Mouse (Mus musculus): ENCODE data around the gene Rabgap1. TPM values are rescaled to one million over a fixed set of nuclear protein-coding genes. Genes with fewer than 3 reads are reported as not detected.

Rabgap1 gene
- 54.8 and 69.1 TPM in 2 replicates for polyA plus RNA-seq (2014; fragmentation: Nextera tagmentation; extraction: Ambion mirVana)

- Histone ChIP-seq H3K27ac (ENCODE audit: low read depth, low read length) (peak within 1 kb of the TSS; percentile 90), H3K9ac (ENCODE audit: low read depth, low read length) (peak within 1 kb of the TSS; percentile 92), H3K4me3 (ENCODE audit: low read length) (peak within 1 kb of the TSS; percentile 95), H3K4me2 (replicated peaks; ENCODE audit: low read depth, low read length) (peak within 1 kb of the TSS; percentile 76), H3K27me3 (ENCODE audit: control insufficient read depth, insufficient read depth, low read length) (no peaks in the 10 kb centered on the region), H3K36me3 (ENCODE audit: control insufficient read depth, insufficient read depth, low read length) (no peaks in the 10 kb centered on the region; the same call in 1 of the 2 replicates), H3K9me3 (ENCODE audit: control insufficient read depth, low read length) (no peaks in the 10 kb centered on the region), H3K4me1 (ENCODE audit: control insufficient read depth, insufficient read depth, low read length) (peaks cover 12% of the 10 kb centered on the region; the same call in 1 of the 2 replicates)
- under 1% methylated on average over 49 of the region's 51 CpGs for WGBS
- ATAC-seq (ENCODE audit: low FRiP score, low TSS enrichment): peak; percentile 100
Measured at GRCm38 (mm10) chr2:37442611-37443591, at the start of gene Rabgap1, which contains the start of the genes Zbtb26 and Zbtb6. Rabgap1 (plus strand) TSS chr2:37443279. Zbtb26 (minus strand) TSS chr2:37443135. Zbtb6 (minus strand) TSS chr2:37443171.

- H3K27ac ChIP-seq (ENCODE audit: low read depth, low read length): no peak overlapping the region
- no peak for ATAC-seq (ENCODE audit: low FRiP score, low TSS enrichment)
- peaks cover 39% of the 10 kb centered on the region for H3K36me3 ChIP-seq (ENCODE audit: control insufficient read depth, insufficient read depth, low read length)
- H3K9ac ChIP-seq (ENCODE audit: low read depth, low read length): no peak overlapping the region
- H3K27me3 ChIP-seq (ENCODE audit: control insufficient read depth, insufficient read depth, low read length): no peaks in the 10 kb centered on the region
- H3K9me3 ChIP-seq (ENCODE audit: control insufficient read depth, low read length): no peaks in the 10 kb centered on the region
- H3K4me1 ChIP-seq (ENCODE audit: control insufficient read depth, insufficient read depth, low read length): no peaks in the 10 kb centered on the region
- 77% methylated on average over 1 of the region's 1 CpGs for WGBS
- no peak overlapping the region for H3K4me3 ChIP-seq (ENCODE audit: low read length)
- H3K4me2 ChIP-seq (replicated peaks; ENCODE audit: low read depth, low read length): no peak overlapping the region
Measured at GRCm38 (mm10) chr2:37395539-37395938, 47.5 kb upstream of the Rabgap1 start.

GRCm38 (mm10) chr2:37421903-37422302, 21.2 kb upstream of the Rabgap1 start:
- Histone ChIP-seq H3K9me3 (ENCODE audit: control insufficient read depth, low read length) (no peaks in the 10 kb centered on the region), H3K4me2 (replicated peaks; ENCODE audit: low read depth, low read length) (peak overlapping the region; percentile 81), H3K27ac (ENCODE audit: low read depth, low read length) (peak overlapping the region; percentile 97; the same call in 1 of the 2 replicates), H3K36me3 (ENCODE audit: control insufficient read depth, insufficient read depth, low read length) (peaks cover 7% of the 10 kb centered on the region; the same call in 1 of the 2 replicates), H3K27me3 (ENCODE audit: control insufficient read depth, insufficient read depth, low read length) (no peaks in the 10 kb centered on the region), H3K4me1 (ENCODE audit: control insufficient read depth, insufficient read depth, low read length) (no peaks in the 10 kb centered on the region), H3K9ac (ENCODE audit: low read depth, low read length) (peak overlapping the region; percentile 98), H3K4me3 (ENCODE audit: low read length) (peak overlapping the region; percentile 95)
- 6% methylated on average over 3 of the region's 3 CpGs for WGBS
- no peak for ATAC-seq (ENCODE audit: low FRiP score, low TSS enrichment)

- peak; percentile 99 for ATAC-seq (ENCODE audit: low FRiP score, low TSS enrichment)
- Histone ChIP-seq H3K4me2 (replicated peaks; ENCODE audit: low read depth, low read length) (peak within 1 kb of the TSS; percentile 81), H3K4me1 (ENCODE audit: control insufficient read depth, insufficient read depth, low read length) (no peaks in the 10 kb centered on the region), H3K36me3 (ENCODE audit: control insufficient read depth, insufficient read depth, low read length) (peaks cover 7% of the 10 kb centered on the region; the same call in 1 of the 2 replicates), H3K4me3 (ENCODE audit: low read length) (peak within 1 kb of the TSS; percentile 95), H3K27me3 (ENCODE audit: control insufficient read depth, insufficient read depth, low read length) (no peaks in the 10 kb centered on the region), H3K9me3 (ENCODE audit: control insufficient read depth, low read length) (no peaks in the 10 kb centered on the region), H3K27ac (ENCODE audit: low read depth, low read length) (peak within 1 kb of the TSS; percentile 97), H3K9ac (ENCODE audit: low read depth, low read length) (peak within 1 kb of the TSS; percentile 98)
- WGBS: under 1% methylated on average over 69 of the region's 75 CpGs
Measured at GRCm38 (mm10) chr2:37422306-37423304, 20.5 kb upstream of the Rabgap1 start, which contains the start of gene Rc3h2. Rc3h2 (minus strand) TSS chr2:37422903.

GRCm38 (mm10) chr2:37423671-37424070, 19.4 kb upstream of the Rabgap1 start:
- Histone ChIP-seq H3K27ac (ENCODE audit: low read depth, low read length) (no peak overlapping the region), H3K4me2 (replicated peaks; ENCODE audit: low read depth, low read length) (no peak overlapping the region), H3K27me3 (ENCODE audit: control insufficient read depth, insufficient read depth, low read length) (no peaks in the 10 kb centered on the region), H3K4me1 (ENCODE audit: control insufficient read depth, insufficient read depth, low read length) (no peaks in the 10 kb centered on the region), H3K36me3 (ENCODE audit: control insufficient read depth, insufficient read depth, low read length) (peaks cover 11% of the 10 kb centered on the region), H3K4me3 (ENCODE audit: low read length) (no peak overlapping the region), H3K9ac (ENCODE audit: low read depth, low read length) (no peak overlapping the region), H3K9me3 (ENCODE audit: control insufficient read depth, low read length) (no peaks in the 10 kb centered on the region)
- no peak for ATAC-seq (ENCODE audit: low FRiP score, low TSS enrichment)
- WGBS: 65% methylated on average over 3 of the region's 3 CpGs

- Histone ChIP-seq H3K4me1 (ENCODE audit: control insufficient read depth, insufficient read depth, low read length) (0 out of 2 replicates have a peak, but pooled peaks cover 7% of the 10 kb centered on the region), H3K4me2 (replicated peaks; ENCODE audit: low read depth, low read length) (peak overlapping the region; percentile 76), H3K27ac (ENCODE audit: low read depth, low read length) (peak overlapping the region; percentile 93), H3K9ac (ENCODE audit: low read depth, low read length) (peak overlapping the region; percentile 88), H3K9me3 (ENCODE audit: control insufficient read depth, low read length) (no peaks in the 10 kb centered on the region), H3K27me3 (ENCODE audit: control insufficient read depth, insufficient read depth, low read length) (no peaks in the 10 kb centered on the region), H3K36me3 (ENCODE audit: control insufficient read depth, insufficient read depth, low read length) (peaks cover 14% of the 10 kb centered on the region), H3K4me3 (ENCODE audit: low read length) (peak overlapping the region; percentile 72)
- ATAC-seq (ENCODE audit: low FRiP score, low TSS enrichment): peak; percentile 96
- WGBS: under 1% methylated on average over 38 of the region's 38 CpGs
Measured at GRCm38 (mm10) chr2:37430593-37431464, 12.2 kb upstream of the Rabgap1 start.

- H3K27ac ChIP-seq (ENCODE audit: low read depth, low read length): peak overlapping the region; percentile 93
- peak overlapping the region; percentile 72 for H3K4me3 ChIP-seq (ENCODE audit: low read length)
- 24% methylated on average over 7 of the region's 7 CpGs for WGBS
- H3K9ac ChIP-seq (ENCODE audit: low read depth, low read length): peak overlapping the region; percentile 88; the same call in 1 of the 2 replicates
- no peaks in the 10 kb centered on the region for H3K27me3 ChIP-seq (ENCODE audit: control insufficient read depth, insufficient read depth, low read length)
- peaks cover 19% of the 10 kb centered on the region for H3K36me3 ChIP-seq (ENCODE audit: control insufficient read depth, insufficient read depth, low read length)
- peak overlapping the region; percentile 76 for H3K4me2 ChIP-seq (replicated peaks; ENCODE audit: low read depth, low read length)
- H3K4me1 ChIP-seq (ENCODE audit: control insufficient read depth, insufficient read depth, low read length): 0 out of 2 replicates have a peak, but pooled peaks cover 7% of the 10 kb centered on the region
- H3K9me3 ChIP-seq (ENCODE audit: control insufficient read depth, low read length): no peaks in the 10 kb centered on the region
- ATAC-seq (ENCODE audit: low FRiP score, low TSS enrichment): peak; percentile 8; the same call in 1 of the 2 replicates
Measured at GRCm38 (mm10) chr2:37431609-37432008, 11.5 kb upstream of the Rabgap1 start.
